ENCODE assay signal across 15 mouse cellular contexts in the genomic region with DNA sequence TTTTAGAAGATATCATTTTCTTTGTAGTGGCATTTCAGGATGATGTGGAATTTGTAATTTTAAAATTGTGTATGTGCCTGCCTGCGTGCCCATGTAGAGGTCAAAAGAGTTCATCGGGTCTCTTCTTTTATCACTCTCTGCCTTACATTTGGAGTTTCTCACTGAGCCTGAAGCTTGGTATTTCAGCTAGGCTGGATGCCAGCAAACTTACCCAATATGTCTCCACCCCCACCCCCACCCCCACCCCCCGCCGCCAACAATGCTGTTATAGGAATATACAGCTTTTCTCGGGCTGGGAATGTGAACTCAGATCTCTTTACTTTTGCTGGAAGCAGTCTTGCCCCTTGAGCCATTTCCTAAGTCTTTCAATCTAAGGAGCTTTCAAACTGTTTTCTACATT.
"Had no signal": no experiment of that assay in that cellular context is flagged by ENCODE, and none has a peak within 500 bp of the region (broad histone marks: within the 10 kb centered on the region; RNA-seq: fewer than 3 reads in every experiment).

No protein-coding gene starts in this region.

- ATAC-seq: liver, postnatal 0 days; midbrain, embryonic 13.5 days; midbrain, embryonic 15.5 days had no signal

- H3K9me3 ChIP-seq: liver, embryonic 13.5 days; liver, embryonic 15.5 days; midbrain, embryonic 13.5 days; midbrain, embryonic 15.5 days; neural tube, embryonic 12.5 days had no signal

- H3K27ac ChIP-seq: liver, embryonic 13.5 days; liver, embryonic 15.5 days; macrophage; midbrain, embryonic 13.5 days; midbrain, embryonic 15.5 days; neural tube, embryonic 12.5 days had no signal

- H3K4me3 ChIP-seq: liver, embryonic 13.5 days; liver, embryonic 15.5 days; megakaryocyte, embryonic 14.5 days; midbrain, embryonic 13.5 days; midbrain, embryonic 15.5 days; neural tube, embryonic 12.5 days had no signal

- H3K4me2 ChIP-seq: liver, embryonic 11.5 days; liver, embryonic 13.5 days; liver, embryonic 15.5 days; midbrain, embryonic 11.5 days; midbrain, embryonic 13.5 days; midbrain, embryonic 15.5 days; neural tube, embryonic 12.5 days had no signal

- H3K4me1 ChIP-seq: liver, embryonic 13.5 days; liver, embryonic 15.5 days; megakaryocyte, embryonic 14.5 days; midbrain, embryonic 13.5 days; midbrain, embryonic 15.5 days; neural tube, embryonic 12.5 days had no signal

- H3K9ac ChIP-seq: liver, embryonic 13.5 days; liver, embryonic 15.5 days; liver, postnatal 0 days; midbrain, embryonic 13.5 days; midbrain, embryonic 15.5 days; neural tube, embryonic 12.5 days had no signal

- H3K36me3 ChIP-seq: liver, embryonic 13.5 days; liver, embryonic 15.5 days; midbrain, embryonic 15.5 days; neural tube, embryonic 12.5 days had no signal

- H3K27me3 ChIP-seq: liver, embryonic 13.5 days; liver, embryonic 15.5 days; megakaryocyte, embryonic 14.5 days; midbrain, embryonic 13.5 days; midbrain, embryonic 15.5 days; neural tube, embryonic 12.5 days had no signal

- DNase-seq: liver, embryonic 13.5 days; liver, postnatal 0 days; lung, postnatal 10 days; right cerebral cortex, postnatal 14 days; thymus, adult 18-20 months; thymus, postnatal 14 days; thymus, postnatal 36 days had no signal
